Mouse (Mus musculus) liver, adult 2 months (tissue): Measurements from ENCODE around the gene Podnl1.

Experiments used
- CTCF ChIP-seq: fragments of 200-500 bp; IDR thresholded peaks from 2 replicates; pipeline ENCODE4 v1.5.1; 2011; ENCODE audit warnings: low read depth, low read length, control low read depth
- POLR2A ChIP-seq: fragments of 200-500 bp; IDR thresholded peaks from 2 replicates; pipeline ENCODE4 v1.6.1; 2011; ENCODE audit warnings: low read length, control low read depth; ENCODE audit not compliant: insufficient read depth; ENCODE audit errors: extremely low read depth

DNA sequence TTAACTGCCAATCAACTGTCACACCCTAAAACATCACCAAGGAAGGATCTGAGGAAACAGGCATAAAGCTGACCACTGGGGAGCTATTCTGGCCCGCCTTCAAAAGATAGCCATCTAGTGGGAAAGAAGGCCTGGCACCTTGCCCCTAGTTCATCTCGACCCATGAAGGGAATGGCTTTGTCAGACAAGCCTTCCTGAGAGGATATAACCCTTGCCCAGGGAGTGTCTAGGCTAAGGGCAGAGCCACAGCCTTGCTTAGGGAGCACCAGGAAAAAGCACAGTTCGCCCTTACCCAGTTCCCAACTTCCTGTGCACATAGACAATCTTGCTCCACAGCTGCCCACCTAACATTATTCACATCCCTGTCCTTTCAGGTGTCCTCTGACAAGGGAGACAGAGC lies 22.2 kb upstream of the Podnl1 start:
- TF ChIP-seq CTCF (no peak), POLR2A (no peak)
